Mouse (Mus musculus): ENCODE measurements around the gene Ifi35. TPM values are rescaled to one million over a fixed set of nuclear protein-coding genes. Genes with fewer than 3 reads are reported as not detected.
"Not testable (repeated sequence)": the region's sequence is repeated elsewhere in the genome, so short reads cannot be mapped to it uniquely, and the experiment has no call there.

Gene Ifi35
- polyA plus RNA-seq, 1 experiment from 2014 or later: 3.8 TPM

DNA sequence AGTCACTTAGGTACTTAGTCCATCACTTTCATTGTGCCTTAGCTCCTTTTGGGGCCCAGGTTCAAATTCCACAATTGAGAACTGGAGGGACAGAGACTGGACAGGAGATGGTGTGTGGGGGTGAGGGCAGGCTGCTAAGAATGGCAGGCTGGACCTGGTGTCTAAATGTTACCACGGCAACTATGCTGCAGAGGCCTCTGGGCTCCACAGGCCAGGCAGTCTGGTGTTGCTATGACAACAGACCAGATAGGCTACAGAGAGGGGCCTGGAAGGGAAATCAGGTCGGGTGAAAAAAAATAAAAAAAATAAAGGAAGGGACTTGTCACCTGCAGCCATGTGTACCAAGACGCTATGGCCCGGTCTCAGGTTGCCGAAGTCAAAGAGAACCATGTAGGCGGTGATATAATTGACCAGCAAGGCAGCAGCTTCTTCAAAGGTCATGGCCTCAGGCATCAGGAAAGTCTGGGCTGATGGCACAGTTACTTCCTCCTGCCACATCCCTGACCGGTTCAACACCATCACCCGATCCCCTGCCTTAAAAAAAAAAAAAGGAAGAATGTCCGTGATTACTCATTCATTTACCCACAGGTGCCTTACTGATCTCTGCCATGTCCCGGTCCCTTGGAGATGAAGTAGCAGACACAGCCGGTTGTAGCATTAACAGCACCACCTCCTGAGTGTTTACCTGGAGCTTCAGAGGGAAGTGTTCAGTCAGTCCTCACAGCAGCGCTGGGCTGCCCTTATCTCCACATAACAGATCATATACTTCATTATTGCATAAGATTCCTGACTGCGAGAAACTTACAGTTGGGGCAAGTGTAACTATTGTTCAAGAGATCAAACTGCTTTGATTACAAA is 14.6 kb downstream of the Ifi35 start:
- ATAC-seq (replicated peaks; ENCODE audit: low FRiP score) (peak; percentile 44; the same call in 1 of the 2 replicates), DNase-seq (ENCODE audit: low spot score) (no peak)
- 0 out of 2 replicates have a peak overlapping the region, but pooled peaks have one; percentile 15 for H3K4me2 ChIP-seq (ENCODE audit: low read depth, low read length, severe bottlenecking)
- H3K9me3 ChIP-seq (ENCODE audit: control insufficient read depth, low read length): no peaks in the 10 kb centered on the region
- no peak overlapping the region for H3K4me3 ChIP-seq (ENCODE audit: low read depth, low read length)
- H3K9ac ChIP-seq (ENCODE audit: low read length): 0 out of 2 replicates have a peak overlapping the region, but pooled peaks have one; percentile 6
- no peak overlapping the region for H3K27ac ChIP-seq (ENCODE audit: low read depth, low read length)
- H3K27me3 ChIP-seq (ENCODE audit: control insufficient read depth, insufficient read depth, low read length): no peaks in the 10 kb centered on the region
- 42% methylated on average over 13 of the region's 13 CpGs for WGBS
- no peaks in the 10 kb centered on the region for H3K36me3 ChIP-seq (ENCODE audit: control insufficient read depth, insufficient read depth, low read length)
- peaks cover 17% of the 10 kb centered on the region for H3K4me1 ChIP-seq (replicated peaks; ENCODE audit: control insufficient read depth, insufficient read depth, low read length)

DNA sequence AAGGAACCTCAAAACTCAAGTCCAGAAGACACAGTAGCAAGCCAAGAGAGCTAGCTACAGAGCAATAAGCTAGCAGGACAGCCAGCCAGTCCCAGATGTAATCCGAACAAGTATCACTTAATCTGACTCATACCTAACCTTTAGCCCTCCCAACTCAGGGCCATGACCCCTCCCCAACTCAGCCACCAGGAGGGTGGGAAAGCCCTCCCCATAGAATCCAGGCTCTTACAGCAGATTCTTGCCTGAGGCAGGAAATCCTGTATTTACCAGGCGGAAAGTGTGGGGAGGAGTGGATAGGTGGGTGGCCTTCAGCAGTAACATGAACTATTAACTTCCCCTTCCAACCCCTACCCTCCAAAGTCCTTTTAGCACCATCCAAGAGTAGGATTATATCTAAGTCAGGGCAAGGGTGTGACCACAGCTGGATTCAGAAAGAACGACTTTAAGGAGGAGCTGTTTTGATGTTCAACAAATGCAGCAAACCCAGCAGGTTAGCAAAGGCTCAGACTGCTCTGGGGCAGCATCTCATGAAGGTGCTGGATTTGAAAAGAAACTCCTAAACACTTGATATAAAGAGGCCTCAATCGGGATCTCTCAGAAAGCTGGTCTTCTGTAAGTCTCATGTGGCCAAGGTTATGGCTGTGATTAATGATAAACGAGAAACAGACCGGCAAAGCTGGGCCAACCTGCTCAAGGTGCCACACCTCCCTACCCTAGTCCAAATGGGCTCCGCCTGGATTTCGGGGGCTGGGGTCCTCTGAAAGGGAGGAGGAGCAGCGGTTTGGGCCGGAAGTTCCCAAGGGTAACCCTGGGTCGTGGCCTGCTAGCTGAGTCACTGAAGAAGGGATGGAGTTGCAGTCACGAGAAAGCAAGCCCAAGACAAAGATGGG is 16.2 kb downstream of the Ifi35 start, which contains the start of gene Rnd2:
Gene Rnd2 (plus strand): TSS at position 789 of the 890 bp plus-strand sequence.
- Histone ChIP-seq H3K4me2 (ENCODE audit: low read depth, low read length, severe bottlenecking) (peak within 1 kb of the TSS; percentile 96), H3K36me3 (ENCODE audit: control insufficient read depth, insufficient read depth, low read length) (no peaks in the 10 kb centered on the region), H3K9ac (ENCODE audit: low read length) (peak within 1 kb of the TSS; percentile 66), H3K9me3 (ENCODE audit: control insufficient read depth, low read length) (no peaks in the 10 kb centered on the region), H3K4me3 (ENCODE audit: low read depth, low read length) (peak within 1 kb of the TSS; percentile 72), H3K27me3 (ENCODE audit: control insufficient read depth, insufficient read depth, low read length) (no peaks in the 10 kb centered on the region), H3K27ac (ENCODE audit: low read depth, low read length) (peak within 1 kb of the TSS; percentile 63), H3K4me1 (replicated peaks; ENCODE audit: control insufficient read depth, insufficient read depth, low read length) (peaks cover 20% of the 10 kb centered on the region)
- ATAC-seq (replicated peaks; ENCODE audit: low FRiP score) (no peak), DNase-seq (ENCODE audit: low spot score) (no peak)
- 15% methylated on average over 12 of the region's 12 CpGs for WGBS

DNA sequence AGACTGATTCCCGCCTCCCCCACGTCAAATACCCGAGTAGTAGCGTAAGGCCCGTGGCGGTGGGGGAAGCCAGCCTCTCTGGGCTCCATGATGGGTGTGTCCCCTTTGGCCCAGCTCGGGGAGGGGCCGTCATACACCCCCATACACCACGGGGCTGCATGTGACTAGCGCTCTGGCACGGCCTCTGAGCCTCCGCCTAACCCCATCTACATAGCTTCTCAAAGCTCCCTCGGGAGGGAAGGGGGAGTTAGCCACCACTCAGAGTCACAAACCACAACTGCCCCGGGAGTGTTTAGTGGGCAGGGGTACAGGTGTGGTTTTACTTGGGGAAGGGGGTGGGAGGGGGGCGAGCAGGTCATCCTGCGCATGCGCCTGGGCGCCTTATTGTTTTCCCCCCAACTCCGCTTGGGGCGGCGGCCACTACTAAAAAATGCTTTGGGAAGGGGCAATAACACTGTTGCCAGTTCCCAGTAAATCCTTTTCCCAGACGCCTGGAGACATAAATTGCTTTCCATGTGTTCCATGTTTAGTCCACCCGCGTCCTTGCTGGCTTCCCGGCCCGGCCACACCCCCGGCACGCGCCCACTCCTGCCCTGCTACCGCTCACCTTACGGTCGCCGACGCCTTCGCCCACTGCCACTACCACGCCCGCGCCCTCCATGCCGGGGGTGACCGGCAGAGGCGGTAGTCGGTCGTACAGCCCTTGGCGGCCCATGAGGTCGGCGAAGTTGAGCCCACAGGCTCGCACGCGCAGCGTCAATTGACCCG is 17.1 kb downstream of the Ifi35 start:
- WGBS: under 1% methylated on average over 51 of the region's 51 CpGs
- peak overlapping the region; percentile 72 for H3K4me3 ChIP-seq (ENCODE audit: low read depth, low read length)
- no peaks in the 10 kb centered on the region for H3K27me3 ChIP-seq (ENCODE audit: control insufficient read depth, insufficient read depth, low read length)
- peak overlapping the region; percentile 66 for H3K9ac ChIP-seq (ENCODE audit: low read length)
- H3K27ac ChIP-seq (ENCODE audit: low read depth, low read length): peak overlapping the region; percentile 63
- H3K36me3 ChIP-seq (ENCODE audit: control insufficient read depth, insufficient read depth, low read length): no peaks in the 10 kb centered on the region
- no peaks in the 10 kb centered on the region for H3K9me3 ChIP-seq (ENCODE audit: control insufficient read depth, low read length)
- H3K4me2 ChIP-seq (ENCODE audit: low read depth, low read length, severe bottlenecking): peak overlapping the region; percentile 96
- ATAC-seq (replicated peaks; ENCODE audit: low FRiP score) (peak; percentile 37; the same call in 1 of the 2 replicates), DNase-seq (ENCODE audit: low spot score) (peak; percentile 80)
- peaks cover 22% of the 10 kb centered on the region for H3K4me1 ChIP-seq (replicated peaks; ENCODE audit: control insufficient read depth, insufficient read depth, low read length)

DNA sequence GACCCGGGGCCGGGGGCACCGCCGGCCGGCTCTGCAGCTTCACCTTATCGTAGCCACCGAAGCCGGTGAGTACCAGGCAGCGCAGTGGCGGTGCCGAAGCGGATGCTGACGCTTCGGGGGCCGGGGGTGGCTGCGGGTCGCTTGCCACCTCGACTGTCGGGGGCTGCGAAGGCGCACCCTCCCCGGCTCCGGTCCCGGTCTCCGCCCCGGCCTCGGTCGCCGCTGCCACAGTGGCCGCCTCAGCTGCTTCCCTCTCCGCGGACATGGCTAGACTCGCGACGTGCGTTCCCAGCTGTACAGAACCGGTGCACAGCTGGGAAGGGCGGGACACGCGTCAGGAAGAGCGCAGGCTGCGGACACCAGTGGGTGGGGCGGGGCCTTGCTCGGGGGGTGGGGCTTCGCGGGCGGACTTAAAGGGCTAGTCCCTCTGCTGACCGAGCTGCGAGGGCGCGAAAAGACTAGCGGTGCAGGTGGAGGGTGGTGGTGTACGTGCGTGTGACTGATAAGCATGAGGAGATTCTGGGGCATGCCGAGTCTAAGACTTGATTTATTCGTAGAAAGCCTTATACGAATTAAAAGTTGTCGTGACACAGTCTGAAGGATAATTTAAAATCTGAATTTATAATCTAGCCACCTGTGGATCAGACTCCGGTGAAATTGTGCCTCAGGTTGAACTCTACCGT is 17.8 kb downstream of the Ifi35 start, which contains the start of gene Vat1:
Gene Vat1 (minus strand): TSS at position 362 of the 683 bp plus-strand sequence.
- peak within 1 kb of the TSS; percentile 63 for H3K27ac ChIP-seq (ENCODE audit: low read depth, low read length)
- H3K9me3 ChIP-seq (ENCODE audit: control insufficient read depth, low read length): no peaks in the 10 kb centered on the region
- ATAC-seq (replicated peaks; ENCODE audit: low FRiP score): peak; percentile 25; the same call in 1 of the 2 replicates
- H3K4me1 ChIP-seq (replicated peaks; ENCODE audit: control insufficient read depth, insufficient read depth, low read length): peaks cover 22% of the 10 kb centered on the region
- H3K27me3 ChIP-seq (ENCODE audit: control insufficient read depth, insufficient read depth, low read length): no peaks in the 10 kb centered on the region
- no peaks in the 10 kb centered on the region for H3K36me3 ChIP-seq (ENCODE audit: control insufficient read depth, insufficient read depth, low read length)
- peak within 1 kb of the TSS; percentile 96 for H3K4me2 ChIP-seq (ENCODE audit: low read depth, low read length, severe bottlenecking)
- H3K9ac ChIP-seq (ENCODE audit: low read length): peak within 1 kb of the TSS; percentile 66
- 2% methylated on average over 60 of the region's 60 CpGs for WGBS
- H3K4me3 ChIP-seq (ENCODE audit: low read depth, low read length): peak within 1 kb of the TSS; percentile 72
- DNase-seq (ENCODE audit: low spot score): peak; percentile 87

DNA sequence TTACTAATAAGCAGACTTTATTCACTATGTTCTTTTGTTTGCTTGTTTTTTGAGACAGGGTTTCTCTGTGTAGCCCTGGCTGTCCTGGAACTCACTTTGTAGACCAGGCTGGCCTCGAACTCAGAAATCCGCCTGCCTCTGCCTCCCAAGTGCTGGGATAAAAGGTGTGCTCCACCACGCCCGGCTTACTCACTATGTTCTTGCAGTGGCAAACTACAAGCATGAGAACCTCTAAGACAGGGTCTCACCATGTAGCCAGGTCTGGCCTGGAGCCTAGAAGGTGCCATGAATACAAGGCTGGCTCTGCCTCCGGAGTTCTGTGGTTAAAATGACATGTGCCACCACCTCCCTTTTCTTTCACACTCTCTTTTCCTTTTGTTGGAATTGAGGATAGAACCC is 18.3 kb downstream of the Ifi35 start:
- H3K36me3 ChIP-seq (ENCODE audit: control insufficient read depth, insufficient read depth, low read length); H3K27ac ChIP-seq (ENCODE audit: low read depth, low read length); DNase-seq (ENCODE audit: low spot score); ATAC-seq (replicated peaks; ENCODE audit: low FRiP score); H3K9ac ChIP-seq (ENCODE audit: low read length); H3K27me3 ChIP-seq (ENCODE audit: control insufficient read depth, insufficient read depth, low read length); H3K9me3 ChIP-seq (ENCODE audit: control insufficient read depth, low read length): not testable (repeated sequence)
- WGBS: 63% methylated on average over 5 of the region's 5 CpGs
- Histone ChIP-seq H3K4me3 (ENCODE audit: low read depth, low read length) (peak overlapping the region; percentile 72), H3K4me1 (replicated peaks; ENCODE audit: control insufficient read depth, insufficient read depth, low read length) (peaks cover 22% of the 10 kb centered on the region), H3K4me2 (ENCODE audit: low read depth, low read length, severe bottlenecking) (peak overlapping the region; percentile 96; the same call in 1 of the 2 replicates)

DNA sequence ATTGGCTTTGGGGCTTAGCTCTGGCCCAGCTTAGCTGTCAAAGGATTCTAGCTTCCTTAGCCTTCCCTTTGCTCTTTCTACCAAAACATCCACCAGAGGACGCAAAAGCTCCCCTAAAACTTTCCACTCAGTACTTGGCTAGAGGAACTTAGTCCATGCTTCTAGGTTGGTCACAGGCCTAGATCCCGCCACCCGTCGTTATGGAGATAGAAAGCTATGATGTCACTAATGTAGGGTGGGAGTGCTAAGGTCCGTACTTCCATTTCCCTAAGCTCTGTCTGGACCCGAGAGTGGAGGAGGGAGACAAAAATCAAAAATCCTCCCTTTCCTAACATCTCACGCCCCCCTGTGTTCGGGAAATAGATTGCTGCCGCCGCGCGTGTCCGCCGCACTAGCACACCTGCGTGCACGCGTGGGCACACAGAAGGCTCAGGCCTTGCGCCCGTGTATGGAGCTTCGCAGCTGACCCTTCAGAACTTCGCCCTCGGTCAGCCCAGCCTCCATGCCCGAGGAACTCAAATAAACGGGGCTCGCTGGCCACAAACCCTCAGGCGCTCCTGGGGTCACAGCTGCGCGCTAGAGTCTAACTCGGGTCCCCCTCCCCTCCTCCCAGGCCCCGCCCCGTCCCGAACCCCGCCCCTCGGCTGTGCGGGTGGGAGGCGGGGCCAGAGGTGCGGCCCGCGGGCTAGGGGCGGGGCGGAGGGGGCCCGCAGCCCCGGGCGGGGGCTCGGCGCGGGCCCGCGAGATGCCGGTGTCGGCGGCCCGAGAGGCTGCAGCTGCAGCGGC is 19.5 kb downstream of the Ifi35 start:
- ATAC-seq (replicated peaks; ENCODE audit: low FRiP score) (peak; percentile 72), DNase-seq (ENCODE audit: low spot score) (peak; percentile 93)
- peak overlapping the region; percentile 71 for H3K27ac ChIP-seq (ENCODE audit: low read depth, low read length)
- WGBS: under 1% methylated on average over 50 of the region's 54 CpGs
- no peaks in the 10 kb centered on the region for H3K27me3 ChIP-seq (ENCODE audit: control insufficient read depth, insufficient read depth, low read length)
- no peaks in the 10 kb centered on the region for H3K36me3 ChIP-seq (ENCODE audit: control insufficient read depth, insufficient read depth, low read length)
- H3K4me2 ChIP-seq (ENCODE audit: low read depth, low read length, severe bottlenecking): peak overlapping the region; percentile 63
- no peaks in the 10 kb centered on the region for H3K9me3 ChIP-seq (ENCODE audit: control insufficient read depth, low read length)
- H3K4me3 ChIP-seq (ENCODE audit: low read depth, low read length): peak overlapping the region; percentile 78
- peaks cover 20% of the 10 kb centered on the region for H3K4me1 ChIP-seq (replicated peaks; ENCODE audit: control insufficient read depth, insufficient read depth, low read length)
- peak overlapping the region; percentile 89 for H3K9ac ChIP-seq (ENCODE audit: low read length)

DNA sequence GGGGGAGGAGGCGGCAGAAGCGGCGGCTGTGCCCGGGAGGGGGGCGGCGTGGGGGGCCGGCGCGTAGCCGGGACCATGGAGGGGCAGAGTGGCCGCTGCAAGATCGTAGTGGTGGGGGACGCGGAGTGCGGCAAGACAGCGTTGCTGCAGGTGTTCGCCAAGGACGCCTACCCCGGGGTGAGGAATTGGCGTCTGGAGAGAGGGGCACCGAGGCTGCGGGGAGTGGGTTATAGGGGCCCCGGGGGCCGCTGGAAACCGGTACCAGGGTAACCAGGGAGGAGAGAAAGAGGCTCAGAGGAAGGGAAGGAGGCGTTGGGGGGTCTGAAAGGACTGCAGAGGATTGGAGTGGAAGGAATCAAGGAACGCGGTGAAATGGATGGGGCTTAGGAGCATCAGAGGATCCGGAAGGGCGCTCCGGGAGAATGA is 20.1 kb downstream of the Ifi35 start:
- no peak for DNase-seq (ENCODE audit: low spot score)
- Histone ChIP-seq H3K9ac (ENCODE audit: low read length) (peak overlapping the region; percentile 89), H3K36me3 (ENCODE audit: control insufficient read depth, insufficient read depth, low read length) (no peaks in the 10 kb centered on the region), H3K4me1 (replicated peaks; ENCODE audit: control insufficient read depth, insufficient read depth, low read length) (peaks cover 15% of the 10 kb centered on the region), H3K9me3 (ENCODE audit: control insufficient read depth, low read length) (no peaks in the 10 kb centered on the region), H3K4me2 (ENCODE audit: low read depth, low read length, severe bottlenecking) (peak overlapping the region; percentile 63), H3K27ac (ENCODE audit: low read depth, low read length) (peak overlapping the region; percentile 71), H3K27me3 (ENCODE audit: control insufficient read depth, insufficient read depth, low read length) (no peaks in the 10 kb centered on the region), H3K4me3 (ENCODE audit: low read depth, low read length) (peak overlapping the region; percentile 78)
- ATAC-seq (replicated peaks; ENCODE audit: low FRiP score): peak; percentile 55; the same call in 1 of the 2 replicates
- under 1% methylated on average over 30 of the region's 31 CpGs for WGBS
